Mouse (Mus musculus) erythroblast, embryonic 14.5 days (primary cell): Measurements from ENCODE around the gene Fkbp9.

Source experiments
- GATA1 ChIP-seq: IDR thresholded peaks from 2 replicates; pipeline ENCODE4 v1.6.1; 2012; ENCODE audit warnings: low read length, inconsistent platforms, mixed read lengths
- TAL1 ChIP-seq: IDR thresholded peaks from 3 replicates; pipeline ENCODE4 v1.6.1; 2012; ENCODE audit warnings: low read length, inconsistent platforms, mixed read lengths

DNA sequence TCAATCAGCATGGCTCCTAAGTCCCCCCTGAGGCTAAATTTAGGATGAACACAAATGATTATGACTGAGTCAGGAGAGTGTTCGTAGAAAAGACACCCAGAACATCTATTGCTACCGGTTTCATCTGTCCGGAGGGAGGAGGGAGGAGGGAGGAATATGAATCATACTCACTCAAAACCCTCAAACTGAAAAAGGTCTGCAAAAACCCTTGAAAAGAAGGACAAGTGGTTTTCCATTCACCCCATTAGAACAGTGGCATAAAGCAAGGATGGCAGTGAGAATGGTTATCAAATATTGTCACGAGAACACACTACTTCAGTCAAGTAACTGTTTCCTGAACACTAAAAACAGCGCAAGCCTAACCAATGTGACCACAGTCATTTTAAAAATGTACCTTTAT lies 46.8 kb upstream of the Fkbp9 start:
- TF ChIP-seq GATA1 (no peak), TAL1 (no peak)
